Mouse (Mus musculus) cerebellum, adult 2 months (tissue): ENCODE data around the gene Arid3b. TPM values are rescaled to one million over a fixed set of nuclear protein-coding genes. Genes with fewer than 3 reads are reported as not detected.

Experiments used
- DNase-seq, 2 experiments: peaks; one replicate each; pipeline ENCODE4 v3.0.0; 2021
- H3K27ac ChIP-seq: fragments of 200-500 bp; 2 replicates; pipeline ENCODE4 v1.5.1; 2012; ENCODE audit warnings: low read length, control low read depth, inconsistent platforms; ENCODE audit not compliant: insufficient read depth
- H3K27me3 ChIP-seq: fragments of 200-500 bp; 2 replicates; pipeline ENCODE4 v1.6.1; 2012; ENCODE audit warnings: inconsistent platforms, mild to moderate bottlenecking, low read length, moderate library complexity; ENCODE audit not compliant: control insufficient read depth, insufficient read depth
- H3K4me1 ChIP-seq: fragments of 200-500 bp; 2 replicates; pipeline ENCODE4 v1.6.1; 2011; ENCODE audit warnings: low read length; ENCODE audit not compliant: control insufficient read depth, insufficient read depth
- H3K4me3 ChIP-seq: fragments of 200-500 bp; replicated peaks from 2 replicates; pipeline ENCODE3; 2011; ENCODE audit warnings: mild to moderate bottlenecking, low read depth, low read length, control low read depth; ENCODE audit not compliant: insufficient read depth
- CTCF ChIP-seq: fragments of 200-500 bp; IDR thresholded peaks from 2 replicates; pipeline ENCODE4 v1.5.1; 2011; ENCODE audit warnings: low read depth, mild to moderate bottlenecking, control low read depth, low read length, moderate library complexity, borderline replicate concordance; ENCODE audit not compliant: insufficient read depth
- POLR2A ChIP-seq: fragments of 200-500 bp; IDR thresholded peaks from 2 replicates; pipeline ENCODE4 v1.6.1; 2011; ENCODE audit warnings: low read length, control low read depth, borderline replicate concordance; ENCODE audit not compliant: insufficient read depth
- WGBS: fragments of 180-500 bp; shearing (Covaris S2); methylation state at CpG from one replicate; pipeline ENCODE4 v1.1.7; 2018; 5-methylcytosine and 5-hydroxymethylcytosine counted together
- polyA plus RNA-seq: library from polyadenylated mRNA; depleted of rRNA; stranded (reverse); fragments of >200 nt; gene quantifications from 2 replicates; pipeline ENCODE4 v1.2.3, GENCODE M21; 2012

Gene Arid3b
- polyA plus RNA-seq, 1 experiment, result 5.8 TPM

GRCm38 (mm10) chr9:57868767-57869166 lies 32.2 kb upstream of the Arid3b start:
- H3K4me3 ChIP-seq, result no peak overlapping the region
- no peak for DNase-seq
- WGBS, result 89% methylated on average over 6 of the region's 6 CpGs
- H3K27me3 ChIP-seq, result no peaks in the 10 kb centered on the region
- no peak overlapping the region for H3K27ac ChIP-seq
- no peak for TF ChIP-seq POLR2A
- H3K4me1 ChIP-seq, result no peaks in the 10 kb centered on the region

- no peak for TF ChIP-seq CTCF
- no peak for TF ChIP-seq POLR2A
- 81% methylated on average over 5 of the region's 5 CpGs for WGBS
Measured at GRCm38 (mm10) chr9:57867880-57868279, 31.3 kb upstream of the Arid3b start.

GRCm38 (mm10) chr9:57867236-57867635 lies 30.6 kb upstream of the Arid3b start:
- H3K4me3 ChIP-seq, result no peak overlapping the region
- no peak for DNase-seq
- TF ChIP-seq CTCF (no peak), POLR2A (no peak)
- H3K27ac ChIP-seq, result no peak overlapping the region
- whole genome bisulfite sequencing, result 35% methylated on average over 4 of the region's 4 CpGs
- H3K4me1 ChIP-seq, result no peaks in the 10 kb centered on the region
- H3K27me3 ChIP-seq, result no peaks in the 10 kb centered on the region

More at GRCm38 (mm10) chr9:57867880-57868279, 31.3 kb upstream of the Arid3b start:
- no peak overlapping the region for H3K4me3 ChIP-seq
- no peak overlapping the region for H3K27ac ChIP-seq
- no peaks in the 10 kb centered on the region for H3K27me3 ChIP-seq
- no peak for DNase-seq
- H3K4me1 ChIP-seq, result no peaks in the 10 kb centered on the region

- Histone ChIP-seq H3K27me3 (no peaks in the 10 kb centered on the region), H3K4me1 (no peaks in the 10 kb centered on the region; the same call in 1 of the 2 replicates), H3K4me3 (no peak overlapping the region), H3K27ac (no peak overlapping the region)
- 89% methylated on average over 7 of the region's 7 CpGs for WGBS
- TF ChIP-seq CTCF (no peak), POLR2A (no peak)
- no peak for DNase-seq
Measured at GRCm38 (mm10) chr9:57866530-57866929, 29.9 kb upstream of the Arid3b start.

- H3K4me3 ChIP-seq, result no peak overlapping the region
- no peaks in the 10 kb centered on the region for H3K27me3 ChIP-seq
- no peaks in the 10 kb centered on the region; the same call in 1 of the 2 replicates for H3K4me1 ChIP-seq
- no peak for DNase-seq
- no peak overlapping the region for H3K27ac ChIP-seq
- TF ChIP-seq CTCF, result no peak
- no peak for TF ChIP-seq POLR2A
Measured at GRCm38 (mm10) chr9:57864336-57864735, 27.7 kb upstream of the Arid3b start.

- WGBS, result 11% methylated on average over 9 of the region's 9 CpGs
- peak; percentile 63 to 76 for DNase-seq
- no peaks in the 10 kb centered on the region for H3K27me3 ChIP-seq
- TF ChIP-seq CTCF (peak; percentile 84), POLR2A (no peak)
- H3K27ac ChIP-seq, result no peak overlapping the region
- H3K4me1 ChIP-seq, result no peaks in the 10 kb centered on the region; the same call in 1 of the 2 replicates
- H3K4me3 ChIP-seq, result peak overlapping the region; percentile 48
Measured at GRCm38 (mm10) chr9:57861951-57862471, 25.4 kb upstream of the Arid3b start.

GRCm38 (mm10) chr9:57856456-57856855 lies 19.9 kb upstream of the Arid3b start:
- H3K4me1 ChIP-seq, result no peaks in the 10 kb centered on the region; the same call in 1 of the 2 replicates
- TF ChIP-seq CTCF, result no peak
- H3K27me3 ChIP-seq, result no peaks in the 10 kb centered on the region
- 91% methylated on average over 2 of the region's 2 CpGs for WGBS
- H3K27ac ChIP-seq, result no peak overlapping the region
- no peak for DNase-seq
- H3K4me3 ChIP-seq, result no peak overlapping the region

- H3K4me3 ChIP-seq, result no peak overlapping the region
- no peak for TF ChIP-seq CTCF
- DNase-seq, result no peak
Measured at GRCm38 (mm10) chr9:57854280-57854679, 17.7 kb upstream of the Arid3b start.

GRCm38 (mm10) chr9:57839032-57839431 lies 2.4 kb upstream of the Arid3b start:
- TF ChIP-seq POLR2A, result no peak
- TF ChIP-seq CTCF, result no peak
- 79% methylated on average over 2 of the region's 2 CpGs for WGBS
- H3K4me1 ChIP-seq, result no peaks in the 10 kb centered on the region; the same call in 1 of the 2 replicates

More at GRCm38 (mm10) chr9:57854280-57854679, 17.7 kb upstream of the Arid3b start:
- Histone ChIP-seq H3K4me1 (no peaks in the 10 kb centered on the region), H3K27me3 (no peaks in the 10 kb centered on the region), H3K27ac (no peak overlapping the region)

More at GRCm38 (mm10) chr9:57839032-57839431, 2.4 kb upstream of the Arid3b start:
- no peak overlapping the region for H3K4me3 ChIP-seq
- no peak overlapping the region for H3K27ac ChIP-seq
- DNase-seq, result no peak
- H3K27me3 ChIP-seq, result no peaks in the 10 kb centered on the region
